Mouse (Mus musculus) heart, postnatal 14 days (tissue): ENCODE results near the gene Slc8a2. TPM values are rescaled to one million over a fixed set of nuclear protein-coding genes. Genes with fewer than 3 reads are reported as not detected.

Experiments used
- DNase-seq, 2 experiments: peaks; one replicate each; pipeline ENCODE4 v3.0.0; 2021 to 2022
- intact Hi-C: fragments of 180-260 bp; cut with DNase I; formaldehyde crosslinking; loops from one replicate; pipeline ENCODE4 v1.15.1; 2025
- long read RNA-seq, 2 experiments: library from polyadenylated mRNA; stranded (forward); transcript quantifications; one replicate each; pipeline ENCODE4 v2.0.0; 2021
- total RNA-seq, 2 experiments: library from RNA; stranded (reverse); gene quantifications; 2 replicates each; pipeline ENCODE4 v1.2.3; 2021

Slc8a2 gene
- total RNA-seq: under 1 TPM; 0.63 to 0.84 TPM
- long read RNA-seq, experiment 1: 0 reads
- long read RNA-seq, experiment 2: 0 reads

DNA sequence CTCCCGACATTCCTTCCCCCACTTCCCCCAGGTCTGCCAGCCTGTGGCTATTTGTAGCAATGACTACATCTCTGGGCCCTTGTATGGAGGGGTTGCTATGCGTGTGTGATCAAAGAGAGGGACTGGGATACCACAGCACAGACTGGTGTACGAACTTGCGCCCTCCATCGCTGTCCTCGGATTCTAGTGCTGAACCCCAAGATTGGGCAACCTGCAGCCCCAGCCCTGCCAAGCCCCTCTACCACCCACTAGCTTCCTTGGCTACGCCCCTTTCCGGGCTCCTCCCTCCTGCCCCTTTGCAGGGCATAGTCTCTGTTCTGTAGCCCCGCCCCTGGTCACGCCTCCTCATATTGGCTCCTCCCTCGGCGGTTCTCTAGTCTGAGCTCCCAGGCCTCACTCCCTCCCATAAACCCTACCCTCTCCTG is at the start of gene Slc8a2:
Gene Slc8a2 (plus strand): TSS at position 406 of the 425 bp plus-strand sequence.
- DNase-seq: peak; percentile 65 to 78
- intact Hi-C loops: no loop called here

DNA sequence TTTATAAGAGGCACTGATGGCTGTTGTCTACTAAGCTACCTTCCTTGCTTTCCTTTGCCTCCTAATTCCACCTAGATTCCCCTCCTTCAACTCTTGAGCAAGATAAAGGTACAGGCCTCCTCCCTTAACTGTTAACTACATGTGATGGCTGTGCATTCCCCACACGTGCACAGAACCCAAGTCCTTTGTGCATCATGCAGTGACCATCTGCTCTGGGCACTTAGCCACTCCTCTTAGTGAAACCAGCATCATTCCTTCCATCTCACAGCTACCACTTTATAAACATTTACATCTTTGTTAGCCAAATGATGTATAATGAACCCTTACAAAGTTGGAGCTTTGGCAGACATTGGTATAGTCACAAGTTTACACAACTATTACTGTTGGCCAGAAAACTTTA is 49.7 kb upstream of the Slc8a2 start:
- DNase-seq: no peak
- intact Hi-C loops: no loop called here

DNA sequence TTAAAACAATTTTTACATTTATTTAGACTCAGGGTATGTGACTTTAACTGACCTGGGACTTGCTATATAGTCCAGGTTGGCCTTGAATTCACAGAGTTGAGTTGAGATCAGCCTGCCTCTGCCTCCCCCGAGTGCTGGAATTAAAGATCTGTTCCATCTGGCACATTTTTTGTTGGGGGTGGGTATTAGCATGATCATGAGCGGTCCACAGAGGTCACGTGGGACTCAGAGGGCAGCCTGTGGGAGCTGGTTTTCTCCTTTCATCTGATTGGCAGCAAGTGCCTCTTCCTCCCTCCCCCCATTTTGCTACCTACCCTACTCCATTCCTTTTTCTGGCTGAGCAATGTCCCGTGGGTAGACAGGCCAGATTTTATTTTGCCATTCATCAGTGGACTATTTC is 49.0 kb upstream of the Slc8a2 start:
- intact Hi-C loops: no loop called here
- no peak for DNase-seq

DNA sequence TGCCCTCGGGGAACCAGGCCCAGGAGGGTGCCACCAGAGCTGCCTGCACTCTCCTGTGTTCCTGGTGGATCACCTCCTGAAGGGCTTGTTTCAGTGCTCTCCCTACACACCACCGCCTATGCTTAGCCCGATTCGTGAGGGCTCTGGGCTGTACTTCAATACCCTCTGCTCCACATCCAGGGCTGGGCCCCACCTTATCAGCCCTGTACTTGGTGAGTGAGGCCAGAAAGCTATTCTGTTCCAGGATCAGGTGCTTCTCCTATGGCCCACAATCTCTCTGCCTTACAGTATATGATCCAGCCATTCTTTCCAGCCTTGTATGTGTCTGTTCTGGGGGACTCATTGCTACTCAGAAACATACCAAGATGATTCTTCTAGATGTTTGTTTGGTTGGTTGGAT is 46.3 kb upstream of the Slc8a2 start:
- intact Hi-C loops: no loop called here
- DNase-seq: no peak

DNA sequence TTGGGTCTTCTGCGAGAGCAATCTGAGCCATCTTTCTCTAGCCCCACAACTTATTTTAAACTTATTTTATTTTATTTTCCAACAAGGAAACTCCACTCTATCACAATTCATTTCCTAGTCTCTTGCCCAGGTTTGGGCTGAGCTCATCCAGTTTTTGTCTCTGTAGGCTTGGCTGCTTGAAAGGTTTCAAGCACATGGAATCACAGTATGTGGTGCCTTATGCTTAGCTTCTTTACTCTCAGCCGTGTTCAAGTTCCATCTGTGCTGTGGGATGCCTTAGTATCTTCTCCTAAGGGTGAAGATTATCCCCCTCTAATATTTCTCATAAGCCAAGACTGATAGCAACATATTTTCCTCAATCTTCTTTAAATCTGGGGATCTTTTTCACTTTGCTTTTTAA is 42.0 kb upstream of the Slc8a2 start:
- intact Hi-C loops: no loop called here

DNA sequence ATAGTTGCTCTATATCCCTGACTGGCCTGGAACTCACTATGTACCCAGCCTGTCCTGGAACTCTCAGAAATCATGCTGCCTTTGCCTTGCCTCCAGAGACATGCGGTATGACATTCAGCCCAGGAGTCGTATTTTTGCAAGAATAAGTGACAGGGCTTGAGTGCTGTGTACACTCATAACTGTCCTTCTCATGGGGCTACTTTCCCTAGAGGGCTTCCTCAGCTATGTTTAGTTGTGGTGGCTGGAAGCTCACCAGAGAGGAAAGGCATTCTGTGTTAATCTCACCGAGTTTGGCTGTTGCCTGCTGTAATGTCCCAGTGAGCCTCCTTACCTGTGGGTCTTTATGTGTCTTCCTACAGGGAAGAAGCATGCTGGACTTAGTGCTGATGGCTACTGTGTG is 35.0 kb upstream of the Slc8a2 start:
- DNase-seq: no peak
- intact Hi-C loops: loop anchor here (5.0 kb wide), 1 partner anchor 37 kb away; no protein-coding TSS in a partner anchor

More for the DNA sequence above, 42.0 kb upstream of the Slc8a2 start:
- DNase-seq: no peak

DNA sequence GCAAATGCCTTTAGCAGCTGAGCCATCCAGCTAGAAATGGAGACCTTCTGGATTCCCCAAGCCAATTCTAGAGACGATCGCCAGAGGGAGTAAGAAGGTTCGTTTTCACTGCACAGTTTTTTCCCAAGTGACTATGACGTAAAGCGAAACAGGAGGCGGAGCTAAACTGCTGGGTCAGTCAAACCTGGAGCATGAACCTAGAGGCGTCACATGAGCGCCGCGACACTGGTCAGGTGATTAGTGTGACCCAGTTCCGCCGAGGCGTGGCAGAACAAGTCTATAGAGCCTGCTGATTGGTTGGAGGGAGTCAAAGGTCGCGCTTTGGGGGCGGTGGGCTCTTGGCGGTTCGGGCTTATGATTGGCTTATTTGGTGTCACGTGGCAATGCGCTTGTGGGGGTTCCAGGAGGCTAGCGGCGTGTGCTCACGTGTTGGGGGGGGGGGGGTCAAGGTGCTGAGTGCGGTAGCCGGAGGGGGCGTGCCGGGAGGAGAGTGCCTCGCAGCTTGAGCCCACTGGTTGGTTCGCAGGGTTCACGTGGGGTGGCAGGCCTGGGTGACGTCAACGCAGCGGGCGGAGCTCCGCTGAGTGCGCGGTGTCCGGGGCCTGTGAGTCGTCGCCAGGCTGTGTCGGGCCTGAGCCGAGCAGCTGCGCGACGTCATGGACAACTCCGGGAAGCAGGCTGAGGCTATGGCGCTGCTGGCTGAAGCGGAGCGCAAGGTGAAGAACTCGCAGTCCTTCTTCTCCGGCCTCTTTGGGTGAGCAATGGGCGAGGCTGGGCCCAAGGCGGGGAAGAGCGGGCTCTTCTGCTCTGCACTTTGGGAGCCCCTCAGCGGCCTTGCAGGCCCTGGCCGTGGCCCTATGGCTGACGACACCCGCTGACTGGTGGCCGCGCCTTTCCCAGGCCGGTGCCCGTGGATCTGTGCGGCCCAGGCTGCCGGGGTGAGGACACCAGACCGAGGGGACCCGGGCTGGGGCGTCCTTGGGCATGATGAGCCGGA is 31.3 kb upstream of the Slc8a2 start, which contains the start of gene Napa:
Gene Napa (plus strand): TSS at position 438 of the 997 bp plus-strand sequence.
- intact Hi-C loops: loop anchor here (2.0 to 5.0 kb wide), 3 partner anchors 20 to 164 kb away; partner anchors contain the start of gene Kptn
- peak; percentile 98 for DNase-seq

DNA sequence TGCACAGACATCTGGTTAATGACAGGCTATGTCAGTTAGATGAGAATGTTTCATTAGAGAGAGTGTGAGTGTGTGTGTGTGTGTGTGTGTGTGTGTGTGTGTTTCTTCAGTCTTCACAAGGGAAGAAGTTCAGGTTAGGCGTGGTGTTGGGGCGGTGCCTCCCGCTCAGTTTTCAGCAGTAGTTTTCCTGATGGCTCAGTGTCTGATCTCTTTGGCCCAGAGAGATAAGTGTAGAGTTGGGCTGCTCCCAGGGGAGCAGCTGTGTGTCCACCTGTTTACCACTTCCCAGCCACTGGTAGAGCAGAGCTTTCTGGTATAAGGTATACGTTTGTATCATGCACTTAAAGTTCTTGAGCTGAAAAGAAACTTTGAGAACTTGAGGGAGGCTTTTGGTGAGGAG is 29.7 kb upstream of the Slc8a2 start:
- intact Hi-C loops: loop anchor here (2.0 to 5.0 kb wide), 3 partner anchors 19 to 162 kb away; partner anchors contain the start of gene Kptn
- no peak for DNase-seq

DNA sequence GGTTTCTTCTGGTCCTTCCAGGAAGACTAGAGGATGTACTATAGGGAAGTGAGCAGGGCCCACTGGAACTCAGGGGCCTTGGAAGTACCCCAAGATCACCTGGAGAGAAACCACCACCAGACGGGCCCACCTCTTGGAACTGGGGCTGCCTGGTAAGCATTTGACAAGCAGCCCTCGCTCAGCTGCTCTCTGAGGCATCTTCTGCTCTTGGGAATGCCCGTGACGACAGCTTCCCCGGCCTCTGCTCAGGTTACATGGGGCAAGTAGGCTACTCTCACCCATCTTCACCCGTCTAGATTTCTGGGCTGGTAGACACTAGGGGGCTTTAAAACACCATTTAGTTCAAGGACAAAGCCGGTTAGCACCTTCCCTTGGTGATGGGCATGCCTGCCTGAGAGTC is 28.5 kb upstream of the Slc8a2 start:
- no peak for DNase-seq
- intact Hi-C loops: no loop called here

DNA sequence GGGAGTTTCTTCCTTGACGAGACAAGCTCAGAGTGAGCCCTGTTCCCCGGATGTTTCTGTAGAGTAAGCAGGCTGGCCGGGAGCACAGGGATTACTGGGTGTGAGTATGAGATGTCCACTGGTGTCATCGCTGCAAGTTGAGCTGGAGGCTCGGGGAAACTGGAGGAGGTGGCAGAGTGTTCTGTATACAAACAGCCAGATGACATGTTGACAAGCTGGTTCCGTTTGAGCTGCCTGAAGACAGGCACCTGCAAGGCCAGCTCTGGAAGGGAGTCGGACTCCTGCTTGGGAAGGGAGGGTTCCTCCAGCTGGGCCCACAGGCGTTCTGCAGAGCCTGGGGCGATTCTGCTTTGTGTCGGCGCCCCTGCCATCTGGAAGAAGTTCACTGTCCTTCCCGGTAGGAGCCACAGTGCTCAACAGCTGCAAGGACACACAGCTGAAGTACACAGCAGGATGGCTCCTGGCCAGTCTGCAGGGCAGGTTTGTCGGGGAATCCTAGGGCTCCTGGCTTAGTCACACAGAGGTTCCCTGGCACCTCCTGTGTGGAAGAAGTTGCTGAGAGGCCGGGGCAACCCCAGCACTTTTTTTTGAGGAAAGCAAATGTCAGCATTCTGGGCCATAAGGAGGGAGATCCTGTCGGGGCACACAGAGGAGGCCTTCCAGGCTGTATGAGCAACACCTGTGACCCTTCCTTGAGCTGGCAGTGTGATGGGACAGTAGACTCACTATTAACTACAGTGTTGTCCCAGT is 27.7 kb upstream of the Slc8a2 start:
- intact Hi-C loops: no loop called here
- no peak for DNase-seq

DNA sequence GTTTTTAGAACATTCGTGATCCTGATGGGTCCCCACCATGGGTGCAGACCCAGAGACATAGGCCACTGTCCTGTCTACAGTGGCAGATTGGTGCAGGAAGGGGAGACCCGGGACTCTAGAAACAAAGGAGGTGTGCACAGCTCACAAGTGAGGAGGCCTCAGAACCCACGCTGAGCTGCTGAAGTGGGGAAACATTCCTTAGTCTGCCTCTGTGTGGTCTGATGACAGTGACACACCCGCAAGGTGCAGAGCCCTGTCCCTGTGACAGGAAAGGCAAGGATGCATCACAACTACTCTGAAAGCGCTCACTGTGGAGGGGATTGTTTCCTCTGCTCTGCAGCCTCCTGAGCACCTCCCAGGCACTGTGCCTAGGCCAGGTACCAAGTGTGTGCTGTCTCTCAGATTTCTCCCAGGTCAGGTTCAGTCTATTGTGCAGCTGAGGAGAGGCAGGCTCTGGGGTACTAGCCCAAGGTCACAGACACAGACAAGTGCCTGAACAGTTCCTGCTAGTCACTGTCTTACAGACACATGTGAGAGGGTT is 26.9 kb upstream of the Slc8a2 start:
- no peak for DNase-seq
- intact Hi-C loops: no loop called here

DNA sequence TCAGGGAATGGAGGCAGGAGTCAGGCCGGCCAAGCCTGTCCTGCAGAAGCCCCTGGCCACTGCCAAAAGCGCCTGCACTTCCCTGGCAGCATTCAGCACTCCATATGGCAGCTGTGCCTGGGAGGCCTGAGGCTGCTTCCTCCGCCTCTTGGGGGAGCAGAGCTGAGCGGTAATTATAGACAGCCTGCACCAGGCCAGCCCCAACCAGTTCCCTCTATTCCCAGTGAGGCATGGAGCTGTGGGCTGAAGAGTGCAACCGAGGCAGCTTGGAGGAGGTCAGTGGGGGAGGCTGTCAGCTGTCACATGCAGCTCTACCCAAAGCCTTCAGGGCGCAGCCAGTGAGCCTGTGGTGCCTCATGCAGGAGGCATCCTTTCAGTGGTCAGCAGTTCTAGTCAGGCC is 25.9 kb upstream of the Slc8a2 start:
- intact Hi-C loops: no loop called here

DNA sequence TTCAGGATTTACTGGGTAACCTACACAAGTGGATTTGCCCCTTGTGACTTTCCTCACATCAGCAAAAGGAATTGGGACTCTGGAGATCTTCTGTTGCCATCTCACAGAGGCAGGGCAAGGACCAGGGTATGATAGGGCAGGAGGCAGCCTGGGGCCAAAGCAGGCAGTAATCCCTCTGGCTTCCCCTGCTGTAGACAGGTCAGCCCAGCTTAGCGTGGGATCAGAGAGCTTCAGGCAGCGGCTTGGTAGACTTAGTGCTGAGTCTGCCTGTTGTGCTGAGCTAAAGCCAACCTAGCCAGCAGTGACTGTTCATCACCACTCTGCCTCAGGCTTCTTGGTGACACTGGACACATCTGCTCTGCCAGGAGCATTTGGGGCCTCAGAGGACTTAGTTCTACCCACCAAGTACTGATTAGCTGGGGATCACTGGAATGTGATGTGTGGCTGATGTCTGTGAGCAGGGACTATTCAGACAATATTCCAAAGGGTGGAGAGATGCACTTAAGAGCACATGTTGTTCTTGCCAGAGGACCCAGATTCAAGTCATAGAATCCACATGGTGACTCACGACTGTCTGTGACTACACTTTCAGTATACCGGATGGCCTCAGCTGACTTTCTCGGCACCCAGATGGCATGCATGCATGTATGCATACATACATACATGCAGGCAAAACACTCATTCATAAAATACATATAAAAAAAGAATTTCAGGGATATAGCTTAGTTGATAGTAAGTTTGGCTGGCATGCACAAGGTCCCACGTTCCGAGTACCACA is 24.8 kb upstream of the Slc8a2 start:
- no peak for DNase-seq
- intact Hi-C loops: no loop called here

More for the DNA sequence above, 25.9 kb upstream of the Slc8a2 start:
- peak in 1 of 2 experiments; percentile 45 for DNase-seq

DNA sequence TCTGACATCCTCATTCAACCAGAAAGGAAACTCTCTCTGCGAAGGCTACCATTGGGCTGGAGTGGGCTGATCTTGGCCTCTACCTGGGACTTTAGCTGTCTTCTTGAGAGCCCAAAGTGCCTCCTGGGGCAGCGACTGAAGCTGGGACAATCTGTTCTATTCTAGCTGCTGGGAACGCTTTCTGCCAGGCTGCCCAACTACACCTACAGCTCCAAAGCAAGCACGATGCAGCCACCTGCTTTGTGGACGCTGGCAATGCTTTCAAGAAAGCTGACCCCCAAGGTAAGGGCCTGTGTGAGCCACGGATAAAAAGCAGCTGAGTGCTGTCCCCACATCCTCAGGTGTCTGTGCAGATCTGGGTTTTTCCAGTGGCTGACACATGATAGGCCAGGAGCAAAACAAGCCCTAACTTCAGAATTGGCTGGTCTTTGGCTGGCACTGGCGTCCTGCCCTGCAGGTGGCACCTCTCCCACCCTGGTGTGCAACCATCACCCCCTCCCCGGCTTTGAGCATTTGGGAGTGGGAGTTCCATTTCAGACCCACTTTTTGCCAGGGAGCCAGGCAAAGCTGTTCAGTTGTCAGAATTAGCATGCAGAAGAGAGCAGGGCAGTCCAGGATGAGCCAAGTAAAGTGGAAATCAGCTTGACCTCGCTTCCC is 20.6 kb upstream of the Slc8a2 start:
- intact Hi-C loops: no loop called here
- DNase-seq: no peak

DNA sequence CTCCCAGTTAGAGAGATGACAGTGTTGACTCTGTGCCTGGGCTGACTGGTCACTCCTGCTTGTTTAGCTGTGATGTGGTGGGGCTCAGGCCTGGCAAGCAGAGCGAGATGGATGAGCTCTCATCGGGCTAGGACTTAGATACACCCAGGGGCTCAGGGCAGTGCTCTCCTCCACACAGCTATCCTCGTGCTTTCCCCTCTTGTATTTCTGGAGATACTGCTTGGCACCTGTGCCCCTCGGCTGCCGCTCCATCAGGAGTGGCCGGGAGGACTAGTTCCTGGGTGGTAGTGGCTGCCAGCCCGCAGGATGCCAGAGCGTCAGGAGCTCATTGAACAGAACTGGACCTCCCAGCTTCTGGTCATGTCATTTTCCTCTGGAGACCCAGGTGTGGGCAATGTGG is 19.5 kb upstream of the Slc8a2 start:
- intact Hi-C loops: no loop called here
- DNase-seq: no peak

DNA sequence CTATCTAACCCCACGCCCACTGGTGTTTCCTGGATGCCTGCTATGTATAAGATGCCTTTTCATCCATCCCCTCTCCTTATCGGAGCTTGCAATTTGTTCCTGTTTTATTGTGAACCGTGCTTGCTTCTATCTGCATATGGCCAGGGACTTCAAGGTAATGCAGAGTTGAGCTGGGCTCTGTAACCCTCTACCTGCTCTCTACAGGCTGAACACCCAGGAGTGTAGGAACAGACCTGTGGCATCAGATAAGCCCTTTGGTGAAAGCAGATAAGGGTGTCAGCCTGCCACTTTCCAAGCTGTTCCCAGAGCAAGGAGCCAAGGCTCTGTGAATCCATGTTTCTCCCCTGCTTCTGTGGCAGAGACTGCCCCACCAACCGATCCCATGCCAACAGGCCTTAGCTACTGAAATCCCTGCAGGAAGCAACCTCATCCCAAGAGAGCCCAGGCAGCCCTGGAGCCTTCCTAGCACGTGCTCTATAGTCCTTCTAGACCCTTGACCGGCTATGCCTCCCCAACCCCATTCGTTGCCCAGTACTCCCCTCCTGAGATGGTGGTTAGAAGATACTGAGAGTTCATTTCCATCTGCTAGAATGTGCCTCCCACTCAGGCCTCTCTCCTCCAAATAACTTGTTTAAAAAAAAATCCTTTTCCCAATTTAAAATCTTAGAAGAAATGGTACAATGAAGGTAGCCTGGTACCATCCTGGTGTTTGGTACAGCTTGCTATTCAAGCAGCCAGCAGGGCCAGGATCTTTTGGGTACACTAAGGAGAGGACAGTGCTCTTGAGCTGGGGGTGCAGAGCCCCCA is 18.1 kb upstream of the Slc8a2 start:
- DNase-seq: no peak
- intact Hi-C loops: no loop called here

DNA sequence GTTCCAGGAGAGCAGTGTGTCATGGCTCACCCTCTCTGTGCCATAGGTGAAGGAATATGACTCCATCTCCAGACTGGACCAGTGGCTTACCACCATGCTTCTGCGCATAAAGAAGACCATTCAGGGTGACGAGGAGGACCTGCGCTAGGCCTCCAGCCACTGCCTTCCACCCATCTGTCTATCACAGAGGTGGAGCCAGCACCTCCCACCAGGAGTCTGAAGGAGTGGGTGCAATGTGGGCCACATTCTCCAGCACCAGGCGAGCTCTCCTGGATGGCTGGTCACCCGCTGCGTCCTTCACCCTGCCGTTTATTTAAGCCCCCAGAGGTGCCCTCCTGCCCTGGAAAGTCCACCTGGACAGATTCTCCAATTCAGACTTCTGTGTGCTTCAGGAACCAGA is 13.2 kb upstream of the Slc8a2 start:
- no peak for DNase-seq
- intact Hi-C loops: no loop called here

DNA sequence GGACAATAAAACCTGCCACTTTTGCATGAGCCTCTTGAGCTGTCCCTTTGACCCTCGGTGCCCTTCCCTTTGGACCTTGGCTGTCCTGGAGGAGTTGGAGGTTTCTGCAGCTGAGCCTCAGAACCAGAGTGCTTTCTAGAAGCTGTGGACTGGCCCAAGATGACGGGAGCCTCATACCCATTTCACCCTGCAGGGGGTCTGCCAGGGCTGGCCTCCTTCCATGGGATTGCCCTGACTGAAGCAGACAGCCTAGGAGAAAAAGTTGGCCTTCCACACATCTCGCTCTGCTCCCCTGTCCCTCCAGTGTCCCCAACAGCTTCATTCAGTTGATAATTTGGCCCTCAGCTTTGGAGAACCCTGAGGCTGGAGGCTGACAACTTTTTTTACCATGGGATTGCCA is 12.5 kb upstream of the Slc8a2 start:
- DNase-seq: no peak
- intact Hi-C loops: no loop called here
